Mouse (Mus musculus) liver, postnatal 0 days (tissue): ENCODE measurements around the gene Kif26b. TPM values are rescaled to one million over a fixed set of nuclear protein-coding genes. Genes with fewer than 3 reads are reported as not detected.

ENCODE experiments used
- ATAC-seq: fragments of 200-750 bp; cut with Nextera tagmentation; 2 replicates; pipeline ENCODE4 v1.8.0; 2017; ENCODE audit warnings: mild to moderate bottlenecking, moderate library complexity
- DNase-seq: peaks from one replicate; pipeline ENCODE4 v3.0.0-alpha.2; 2016
- H3K27ac ChIP-seq: fragments of 300-500 bp; sonication (generic); 2 replicates; pipeline ENCODE4 v1.5.1; 2014; ENCODE audit warnings: antibody characterized with exemption, moderate library complexity, mild to moderate bottlenecking, low read depth
- H3K27me3 ChIP-seq: fragments of 300-500 bp; sonication (generic); 2 replicates; pipeline ENCODE4 v1.6.1; 2014; ENCODE audit warnings: low read length, control low read depth, mixed read lengths; ENCODE audit not compliant: insufficient read depth
- H3K36me3 ChIP-seq: fragments of 300-500 bp; sonication (generic); replicated peaks from 2 replicates; pipeline ENCODE4 v1.6.1; 2014; ENCODE audit warnings: mild to moderate bottlenecking, control low read depth, low read length, moderate library complexity, mixed read lengths; ENCODE audit not compliant: insufficient read depth
- H3K4me1 ChIP-seq: fragments of 300-500 bp; sonication (generic); 2 replicates; pipeline ENCODE4 v1.6.1; 2014; ENCODE audit warnings: antibody characterized with exemption, mild to moderate bottlenecking, control low read depth; ENCODE audit not compliant: insufficient read depth
- H3K4me2 ChIP-seq: fragments of 300-500 bp; sonication (generic); 2 replicates; pipeline ENCODE4 v1.6.1; 2014; ENCODE audit warnings: low read depth, mild to moderate bottlenecking, low read length, moderate library complexity, mixed read lengths
- H3K4me3 ChIP-seq: fragments of 300-500 bp; sonication (generic); 2 replicates; pipeline ENCODE4 v1.5.1; 2014; ENCODE audit warnings: low read depth, low read length
- H3K9ac ChIP-seq: fragments of 300-500 bp; sonication (generic); replicated peaks from 2 replicates; pipeline ENCODE4 v1.6.1; 2014; ENCODE audit warnings: mild to moderate bottlenecking, moderate library complexity
- H3K9me3 ChIP-seq: fragments of 300-500 bp; sonication (generic); 2 replicates; pipeline ENCODE4 v1.6.1; 2016; ENCODE audit warnings: mild to moderate bottlenecking, control low read depth, low read length, mixed read lengths
- CTCF ChIP-seq: sonication (generic); IDR thresholded peaks from 2 replicates; pipeline ENCODE4 v1.5.1; 2016; ENCODE audit warnings: antibody characterized with exemption, low read depth
- EP300 ChIP-seq: IDR thresholded peaks from 2 replicates; pipeline ENCODE4 v1.6.1; 2016; ENCODE audit warnings: antibody characterized with exemption, low read depth, mild to moderate bottlenecking
- WGBS: fragments of 180-500 bp; shearing (Covaris S2); extraction: QIAGEN DNeasy Blood & Tissue Kit; methylation state at CpG from one replicate; pipeline ENCODE4 v1.1.7; 2014; ENCODE audit not compliant: insufficient replicate concordance; 5-methylcytosine and 5-hydroxymethylcytosine counted together
- polyA plus RNA-seq: library from polyadenylated mRNA; unstranded; fragments of >200 nt; fragmentation: Nextera tagmentation; extraction: Ambion mirVana; gene quantifications from 2 replicates; pipeline ENCODE4 v1.2.1, GENCODE M21; 2015

Gene Kif26b
- polyA plus RNA-seq, 1 experiment from 2014 or later, result 0.02 TPM

GRCm38 (mm10) chr1:178736931-178737330 lies 208.0 kb downstream of the Kif26b start:
- Histone ChIP-seq H3K9me3 (no peaks in the 10 kb centered on the region), H3K27me3 (no peaks in the 10 kb centered on the region), H3K9ac (no peak overlapping the region), H3K4me2 (no peak overlapping the region), H3K4me3 (no peak overlapping the region), H3K27ac (no peak overlapping the region), H3K36me3 (no peaks in the 10 kb centered on the region), H3K4me1 (no peaks in the 10 kb centered on the region)
- ATAC-seq (no peak), DNase-seq (no peak)
- 68% methylated on average over 2 of the region's 2 CpGs for WGBS
- no peak for TF ChIP-seq EP300
- TF ChIP-seq CTCF, result no peak

- Histone ChIP-seq H3K9ac (no peak overlapping the region), H3K9me3 (no peaks in the 10 kb centered on the region; the same call in 1 of the 2 replicates), H3K4me3 (no peak overlapping the region), H3K4me2 (no peak overlapping the region), H3K27ac (no peak overlapping the region), H3K4me1 (no peaks in the 10 kb centered on the region), H3K27me3 (no peaks in the 10 kb centered on the region), H3K36me3 (no peaks in the 10 kb centered on the region)
- no peak for DNase-seq
- no peak for ATAC-seq
- TF ChIP-seq CTCF (no peak), EP300 (no peak)
- WGBS, result 63% methylated on average over 5 of the region's 5 CpGs
These were observed 214.9 kb downstream of the Kif26b start for GRCm38 (mm10) chr1:178743820-178744219.

- no peak overlapping the region for H3K27ac ChIP-seq
- 60% methylated on average over 7 of the region's 7 CpGs for WGBS
- no peaks in the 10 kb centered on the region; the same call in 1 of the 2 replicates for H3K9me3 ChIP-seq
- no peak for DNase-seq
- TF ChIP-seq EP300, result no peak
- TF ChIP-seq CTCF, result no peak
- no peaks in the 10 kb centered on the region for H3K36me3 ChIP-seq
- H3K27me3 ChIP-seq, result no peaks in the 10 kb centered on the region
- no peak for ATAC-seq
- no peaks in the 10 kb centered on the region for H3K4me1 ChIP-seq
- H3K9ac ChIP-seq, result no peak overlapping the region
- H3K4me3 ChIP-seq, result no peak overlapping the region
- no peak overlapping the region for H3K4me2 ChIP-seq
These were observed 215.6 kb downstream of the Kif26b start for GRCm38 (mm10) chr1:178744526-178744925.

- Histone ChIP-seq H3K36me3 (no peaks in the 10 kb centered on the region), H3K9ac (no peak overlapping the region), H3K27me3 (no peaks in the 10 kb centered on the region), H3K4me1 (no peaks in the 10 kb centered on the region), H3K4me3 (no peak overlapping the region), H3K9me3 (no peaks in the 10 kb centered on the region; the same call in 1 of the 2 replicates), H3K4me2 (no peak overlapping the region), H3K27ac (no peak overlapping the region)
- 70% methylated on average over 6 of the region's 6 CpGs for WGBS
- TF ChIP-seq CTCF (no peak), EP300 (no peak)
- no peak for ATAC-seq
- no peak for DNase-seq
These were observed 216.0 kb downstream of the Kif26b start for GRCm38 (mm10) chr1:178744961-178745360.

- no peak for ATAC-seq
- TF ChIP-seq EP300, result no peak
- TF ChIP-seq CTCF, result no peak
- no peaks in the 10 kb centered on the region for H3K27me3 ChIP-seq
- WGBS, result 72% methylated on average over 6 of the region's 6 CpGs
- H3K27ac ChIP-seq, result no peak overlapping the region
- no peak for DNase-seq
- H3K4me3 ChIP-seq, result no peak overlapping the region
- H3K36me3 ChIP-seq, result no peaks in the 10 kb centered on the region
- H3K4me2 ChIP-seq, result no peak overlapping the region
- H3K9me3 ChIP-seq, result no peaks in the 10 kb centered on the region; the same call in 1 of the 2 replicates
- H3K4me1 ChIP-seq, result no peaks in the 10 kb centered on the region
- no peak overlapping the region for H3K9ac ChIP-seq
These were observed 216.5 kb downstream of the Kif26b start for GRCm38 (mm10) chr1:178745471-178745870.

- WGBS, result 80% methylated on average over 13 of the region's 13 CpGs
- H3K27me3 ChIP-seq, result no peaks in the 10 kb centered on the region
- no peaks in the 10 kb centered on the region for H3K4me1 ChIP-seq
- no peak for DNase-seq
- ATAC-seq, result no peak
- no peaks in the 10 kb centered on the region for H3K36me3 ChIP-seq
- no peaks in the 10 kb centered on the region; the same call in 1 of the 2 replicates for H3K9me3 ChIP-seq
- H3K27ac ChIP-seq, result no peak overlapping the region
- TF ChIP-seq EP300 (no peak), CTCF (no peak)
- no peak overlapping the region for H3K4me2 ChIP-seq
- H3K4me3 ChIP-seq, result no peak overlapping the region
- H3K9ac ChIP-seq, result no peak overlapping the region
These were observed 218.6 kb downstream of the Kif26b start for GRCm38 (mm10) chr1:178747279-178748221.
